Mouse (Mus musculus): ENCODE measurements around the gene Gm609. TPM values are rescaled to one million over a fixed set of nuclear protein-coding genes. Genes with fewer than 3 reads are reported as not detected.

The Gm609 gene
- polyA plus RNA-seq (2015; fragmentation: Illumina TruSeq; extraction: RNeasy Lipid Tissue Mini Kit (QIAGEN cat#74804); ENCODE audit: insufficient read depth, low read depth, low replicate concordance), result 0.87 TPM

GRCm38 (mm10) chr16:45492927-45493326 lies at the start of gene Gm609:
TSS of gene Gm609 (minus strand) at chr16:45492969.

GRCm38 (mm10) chr16:45535009-45535408 lies 42.2 kb upstream of the Gm609 start, which contains the start of gene Slc9c1:
TSS of gene Slc9c1 (plus strand) at chr16:45535309.

GRCm38 (mm10) chr16:45531950-45532349 lies 39.2 kb upstream of the Gm609 start, which contains the start of gene Gm17783:
TSS of gene Gm17783 (minus strand) at chr16:45532050.

GRCm38 (mm10) chr16:45408425-45409063 lies 84.2 kb downstream of the Gm609 start, which contains the start of gene Cd200:
TSS of gene Cd200 (minus strand) at chr16:45409053.

Other genes with a start within 250 kb of the Gm609 start
- 72.6 TPM for gene Cd200, start 83.9 kb downstream of the Gm609 start, polyA plus RNA-seq (2015; fragmentation: Illumina TruSeq; extraction: RNeasy Lipid Tissue Mini Kit (QIAGEN cat#74804); ENCODE audit: insufficient read depth, low read depth, low replicate concordance)
- gene Gm17783, start 39.1 kb upstream of the Gm609 start, polyA plus RNA-seq (2015; fragmentation: Illumina TruSeq; extraction: RNeasy Lipid Tissue Mini Kit (QIAGEN cat#74804); ENCODE audit: insufficient read depth, low read depth, low replicate concordance), result not detected
- not detected for gene Slc9c1, start 42.3 kb upstream of the Gm609 start, polyA plus RNA-seq (2015; fragmentation: Illumina TruSeq; extraction: RNeasy Lipid Tissue Mini Kit (QIAGEN cat#74804); ENCODE audit: insufficient read depth, low read depth, low replicate concordance)
- not detected for gene Gcsam, start 117.4 kb upstream of the Gm609 start, polyA plus RNA-seq (2015; fragmentation: Illumina TruSeq; extraction: RNeasy Lipid Tissue Mini Kit (QIAGEN cat#74804); ENCODE audit: insufficient read depth, low read depth, low replicate concordance)
- gene BC016579, start 161.1 kb upstream of the Gm609 start, polyA plus RNA-seq (2015; fragmentation: Illumina TruSeq; extraction: RNeasy Lipid Tissue Mini Kit (QIAGEN cat#74804); ENCODE audit: insufficient read depth, low read depth, low replicate concordance), result 0.39 TPM
- not detected for gene Tmprss7, start 200.7 kb upstream of the Gm609 start, polyA plus RNA-seq (2015; fragmentation: Illumina TruSeq; extraction: RNeasy Lipid Tissue Mini Kit (QIAGEN cat#74804); ENCODE audit: insufficient read depth, low read depth, low replicate concordance)
- gene Tagln3, start 231.6 kb upstream of the Gm609 start, polyA plus RNA-seq (2015; fragmentation: Illumina TruSeq; extraction: RNeasy Lipid Tissue Mini Kit (QIAGEN cat#74804); ENCODE audit: insufficient read depth, low read depth, low replicate concordance), result 1.2 TPM
- gene Abhd10, start 250.0 kb upstream of the Gm609 start, polyA plus RNA-seq (2015; fragmentation: Illumina TruSeq; extraction: RNeasy Lipid Tissue Mini Kit (QIAGEN cat#74804); ENCODE audit: insufficient read depth, low read depth, low replicate concordance), result 1.2 TPM